Mouse (Mus musculus): ENCODE data around the gene Pcbp3.
"Not testable (repeated sequence)": the region's sequence is repeated elsewhere in the genome, so short reads cannot be mapped to it uniquely, and the experiment has no call there.

Pcbp3 gene

GRCm38 (mm10) chr10:76961790-76962489 is at the start of gene Pcbp3:
Gene Pcbp3 (minus strand): TSS chr10:76961887.
- peak; percentile 96 to 98 for DNase-seq

- no peak for DNase-seq
Observed at GRCm38 (mm10) chr10:77008698-77009097, 47.0 kb upstream of the Pcbp3 start.

GRCm38 (mm10) chr10:77008109-77008561 is 46.4 kb upstream of the Pcbp3 start:
- no peak for DNase-seq

GRCm38 (mm10) chr10:77007433-77008108 is 45.9 kb upstream of the Pcbp3 start:
- DNase-seq = no peak

- DNase-seq = no peak
Observed at GRCm38 (mm10) chr10:77004936-77005335, 43.2 kb upstream of the Pcbp3 start.

- DNase-seq = peak; percentile 52 to 63
Observed at GRCm38 (mm10) chr10:76997759-76998513, 36.2 kb upstream of the Pcbp3 start.

- DNase-seq = no peak
Observed at GRCm38 (mm10) chr10:76992456-76992855, 30.8 kb upstream of the Pcbp3 start.

- DNase-seq = no peak
Observed at GRCm38 (mm10) chr10:76988586-76988985, 26.9 kb upstream of the Pcbp3 start.

- DNase-seq = no peak
Observed at GRCm38 (mm10) chr10:76978042-76978441, 16.4 kb upstream of the Pcbp3 start.

- DNase-seq = no peak
Observed at GRCm38 (mm10) chr10:76976699-76977098, 15.0 kb upstream of the Pcbp3 start.

- DNase-seq = no peak
Observed at GRCm38 (mm10) chr10:76973797-76974436, 12.2 kb upstream of the Pcbp3 start.

- DNase-seq = not testable (repeated sequence)
Observed at GRCm38 (mm10) chr10:76972318-76972717, 10.6 kb upstream of the Pcbp3 start.

GRCm38 (mm10) chr10:76970974-76971373 is 9.3 kb upstream of the Pcbp3 start:
- DNase-seq = no peak

GRCm38 (mm10) chr10:76964436-76964835 is 2.7 kb upstream of the Pcbp3 start:
- peak; percentile 9 to 25 for DNase-seq

GRCm38 (mm10) chr10:76963997-76964396 is 2.3 kb upstream of the Pcbp3 start:
- peak in 1 of 2 experiments; percentile 27 for DNase-seq

GRCm38 (mm10) chr10:76961156-76961555 is 531 bp downstream of the Pcbp3 start:
- no peak for DNase-seq

GRCm38 (mm10) chr10:76958201-76958600 is 3.5 kb downstream of the Pcbp3 start:
- no peak for DNase-seq

GRCm38 (mm10) chr10:76956200-76956599 is 5.5 kb downstream of the Pcbp3 start:
- DNase-seq = no peak

GRCm38 (mm10) chr10:76941038-76941437 is 20.6 kb downstream of the Pcbp3 start:
- no peak for DNase-seq

- DNase-seq = no peak
Observed at GRCm38 (mm10) chr10:76936827-76937226, 24.9 kb downstream of the Pcbp3 start.

GRCm38 (mm10) chr10:76934805-76935204 is 26.9 kb downstream of the Pcbp3 start:
- DNase-seq = no peak

- DNase-seq = no peak
Observed at GRCm38 (mm10) chr10:76931794-76932193, 29.9 kb downstream of the Pcbp3 start.

GRCm38 (mm10) chr10:76931122-76931521 is 30.6 kb downstream of the Pcbp3 start:
- peak; percentile 55 to 61 for DNase-seq

Measured in lung, adult 18-20 months (tissue).